Mouse (Mus musculus) midbrain, embryonic 16.5 days (tissue): Measurements from ENCODE around the gene BC061212. TPM values are rescaled to one million over a fixed set of nuclear protein-coding genes. Genes with fewer than 3 reads are reported as not detected.
"Not testable (repeated sequence)": the region's sequence is repeated elsewhere in the genome, so short reads cannot be mapped to it uniquely, and the experiment has no call there.

Source experiments
- ATAC-seq: fragments of 200-750 bp; cut with Nextera tagmentation; 2 replicates; pipeline ENCODE4 v1.8.0; 2017; ENCODE audit warnings: moderate TSS enrichment
- H3K27ac ChIP-seq: fragments of 300-500 bp; sonication (generic); 2 replicates; pipeline ENCODE4 v1.5.1; 2014; ENCODE audit warnings: mild to moderate bottlenecking, low read length, mixed read lengths
- H3K27me3 ChIP-seq: fragments of 300-500 bp; sonication (generic); 2 replicates; pipeline ENCODE4 v1.6.1; 2014; ENCODE audit warnings: low read depth, low read length, mixed read lengths; ENCODE audit not compliant: control insufficient read depth, insufficient read depth
- H3K36me3 ChIP-seq: fragments of 300-500 bp; sonication (generic); 2 replicates; pipeline ENCODE4 v1.6.1; 2014; ENCODE audit warnings: mild to moderate bottlenecking, low read length, moderate library complexity, mixed read lengths; ENCODE audit not compliant: control insufficient read depth, insufficient read depth
- H3K4me1 ChIP-seq: fragments of 300-500 bp; sonication (generic); 2 replicates; pipeline ENCODE4 v1.6.1; 2014; ENCODE audit warnings: mild to moderate bottlenecking, low read length, mixed read lengths; ENCODE audit not compliant: control insufficient read depth, insufficient read depth
- H3K4me2 ChIP-seq: fragments of 300-500 bp; sonication (generic); 2 replicates; pipeline ENCODE4 v1.6.1; 2014; ENCODE audit warnings: mild to moderate bottlenecking, low read length, mixed read lengths
- H3K4me3 ChIP-seq: fragments of 300-500 bp; sonication (generic); 2 replicates; pipeline ENCODE4 v1.5.1; 2014; ENCODE audit warnings: low read depth, mild to moderate bottlenecking, low read length, moderate library complexity, mixed read lengths
- H3K9ac ChIP-seq: fragments of 300-500 bp; sonication (generic); 2 replicates; pipeline ENCODE4 v1.6.1; 2014; ENCODE audit warnings: low read depth, low read length, mixed read lengths
- H3K9me3 ChIP-seq: fragments of 300-500 bp; sonication (generic); replicated peaks from 2 replicates; pipeline ENCODE4 v1.6.1; 2014; ENCODE audit warnings: mild to moderate bottlenecking, low read length, mixed read lengths; ENCODE audit not compliant: control insufficient read depth, poor library complexity, severe bottlenecking
- WGBS: fragments of 180-500 bp; shearing (Covaris S2); extraction: QIAGEN DNeasy Blood & Tissue Kit; methylation state at CpG from one replicate; pipeline ENCODE4 v1.1.7; 2014; 5-methylcytosine and 5-hydroxymethylcytosine counted together
- polyA plus RNA-seq: library from polyadenylated mRNA; unstranded; fragments of >200 nt; fragmentation: Nextera tagmentation; extraction: Ambion mirVana; gene quantifications from 2 replicates; pipeline ENCODE4 v1.2.1, GENCODE M21; 2015

Gene BC061212
- not detected in 2 replicates for polyA plus RNA-seq

GRCm38 (mm10) chr5:94070445-94070844, at the start of gene BC061212:
TSS of gene BC061212 (minus strand) at chr5:94070545.
- not testable (repeated sequence) for H3K9me3 ChIP-seq, H3K27me3 ChIP-seq, H3K9ac ChIP-seq, H3K27ac ChIP-seq, ATAC-seq, H3K4me2 ChIP-seq, H3K4me3 ChIP-seq, H3K36me3 ChIP-seq, H3K4me1 ChIP-seq
- no CpG with 5 or more reads among the region's 1 CpGs for WGBS

GRCm38 (mm10) chr5:94076085-94076484, 5.7 kb upstream of the BC061212 start, which contains the start of gene Gm6351:
TSS of gene Gm6351 (plus strand) at chr5:94076385.
- no CpG with 5 or more reads among the region's 3 CpGs for WGBS
- ATAC-seq, H3K4me2 ChIP-seq, H3K36me3 ChIP-seq, H3K27ac ChIP-seq, H3K9me3 ChIP-seq, H3K9ac ChIP-seq, H3K4me3 ChIP-seq, H3K4me1 ChIP-seq, H3K27me3 ChIP-seq: not testable (repeated sequence)

Other genes starting within 250 kb of the BC061212 start
- not detected in 2 replicates for gene Gm7792, start 226.8 kb downstream of the BC061212 start, polyA plus RNA-seq
- gene Gm16429, start 141.5 kb downstream of the BC061212 start, polyA plus RNA-seq, result not detected in 2 replicates
- not detected in 2 replicates for gene Gm6351, start 5.8 kb upstream of the BC061212 start, polyA plus RNA-seq
- gene Gm3106, start 147.5 kb upstream of the BC061212 start, polyA plus RNA-seq, result not detected in 2 replicates
- not detected in 2 replicates for gene A430089I19Rik, start 236.3 kb upstream of the BC061212 start, polyA plus RNA-seq
- not detected in 2 replicates for gene Gm6502, start 243.9 kb upstream of the BC061212 start, polyA plus RNA-seq